Mouse (Mus musculus): ENCODE data around the gene Dhx36. TPM values are rescaled to one million over a fixed set of nuclear protein-coding genes. Genes with fewer than 3 reads are reported as not detected.

Gene Dhx36
- 38.6 and 39.8 TPM in 2 replicates for polyA plus RNA-seq (2014; fragmentation: Nextera tagmentation; extraction: Ambion mirVana)

GRCm38 (mm10) chr3:62506488-62507205, at the start of gene Dhx36:
Dhx36 (minus strand) TSS chr3:62507004.
- H3K4me1 ChIP-seq (ENCODE audit: insufficient read depth), result 0 out of 2 replicates have a peak, but pooled peaks cover 5% of the 10 kb centered on the region
- peaks cover 6% of the 10 kb centered on the region; the same call in 1 of the 2 replicates for H3K36me3 ChIP-seq (ENCODE audit: insufficient read depth)
- peak within 1 kb of the TSS; percentile 95 for H3K27ac ChIP-seq (ENCODE audit: low read depth)
- no peaks in the 10 kb centered on the region for H3K27me3 ChIP-seq (ENCODE audit: insufficient read depth, low read length)
- 0 out of 2 replicates have a peak, but pooled peaks have one; percentile 2 for TF ChIP-seq CTCF (IDR thresholded peaks at IDR 0.05; ENCODE audit: low read depth)
- peak; percentile 99 for DNase-seq
- peak; percentile 98 for ATAC-seq (ENCODE audit: insufficient read depth)
- peak within 1 kb of the TSS; percentile 82 for H3K4me3 ChIP-seq (ENCODE audit: low read depth, low read length)
- H3K9ac ChIP-seq, result peak within 1 kb of the TSS; percentile 94
- peak within 1 kb of the TSS; percentile 74 for H3K4me2 ChIP-seq
- H3K9me3 ChIP-seq (ENCODE audit: low read depth, low read length), result no peaks in the 10 kb centered on the region
- WGBS, result under 1% methylated on average over 66 of the region's 66 CpGs

- no peaks in the 10 kb centered on the region for H3K4me1 ChIP-seq (ENCODE audit: insufficient read depth)
- DNase-seq (no peak), ATAC-seq (ENCODE audit: insufficient read depth) (no peak)
- no peak overlapping the region for H3K4me2 ChIP-seq
- H3K36me3 ChIP-seq (ENCODE audit: insufficient read depth), result no peaks in the 10 kb centered on the region
- H3K9ac ChIP-seq, result no peak overlapping the region
- no peak overlapping the region for H3K4me3 ChIP-seq (ENCODE audit: low read depth, low read length)
- TF ChIP-seq CTCF (IDR thresholded peaks at IDR 0.05; ENCODE audit: low read depth), result no peak
- H3K9me3 ChIP-seq (ENCODE audit: low read depth, low read length), result no peaks in the 10 kb centered on the region
- no peak overlapping the region for H3K27ac ChIP-seq (ENCODE audit: low read depth)
- 59% methylated on average over 5 of the region's 5 CpGs for WGBS
- no peaks in the 10 kb centered on the region for H3K27me3 ChIP-seq (ENCODE audit: insufficient read depth, low read length)
Observed at GRCm38 (mm10) chr3:62527593-62527992, 20.8 kb upstream of the Dhx36 start.

GRCm38 (mm10) chr3:62527160-62527559, 20.4 kb upstream of the Dhx36 start:
- H3K4me2 ChIP-seq, result no peak overlapping the region

GRCm38 (mm10) chr3:62507206-62507647, 423 bp upstream of the Dhx36 start:
- DNase-seq (no peak), ATAC-seq (ENCODE audit: insufficient read depth) (peak; percentile 37; the same call in 1 of the 2 replicates)
- TF ChIP-seq CTCF (IDR thresholded peaks at IDR 0.05; ENCODE audit: low read depth), result no peak
- no peak overlapping the region for H3K9ac ChIP-seq
- 0 out of 2 replicates have a peak, but pooled peaks cover under 1% of the 10 kb centered on the region for H3K36me3 ChIP-seq (ENCODE audit: insufficient read depth)
- no peaks in the 10 kb centered on the region for H3K27me3 ChIP-seq (ENCODE audit: insufficient read depth, low read length)
- 0 out of 2 replicates have a peak, but pooled peaks cover 5% of the 10 kb centered on the region for H3K4me1 ChIP-seq (ENCODE audit: insufficient read depth)
- peak overlapping the region; percentile 74 for H3K4me2 ChIP-seq
- 42% methylated on average over 5 of the region's 5 CpGs for WGBS
- H3K27ac ChIP-seq (ENCODE audit: low read depth), result no peak overlapping the region
- peak overlapping the region; percentile 82 for H3K4me3 ChIP-seq (ENCODE audit: low read depth, low read length)
- H3K9me3 ChIP-seq (ENCODE audit: low read depth, low read length), result no peaks in the 10 kb centered on the region

More at GRCm38 (mm10) chr3:62527160-62527559, 20.4 kb upstream of the Dhx36 start:
- Histone ChIP-seq H3K4me1 (ENCODE audit: insufficient read depth) (no peaks in the 10 kb centered on the region), H3K27ac (ENCODE audit: low read depth) (no peak overlapping the region), H3K9ac (no peak overlapping the region), H3K9me3 (ENCODE audit: low read depth, low read length) (no peaks in the 10 kb centered on the region), H3K4me3 (ENCODE audit: low read depth, low read length) (no peak overlapping the region), H3K27me3 (ENCODE audit: insufficient read depth, low read length) (no peaks in the 10 kb centered on the region), H3K36me3 (ENCODE audit: insufficient read depth) (no peaks in the 10 kb centered on the region)
- peak; percentile 63 for DNase-seq
- no peak for ATAC-seq (ENCODE audit: insufficient read depth)
- whole genome bisulfite sequencing, result 30% methylated on average over 4 of the region's 4 CpGs
- TF ChIP-seq CTCF (IDR thresholded peaks at IDR 0.05; ENCODE audit: low read depth), result peak; percentile 56

- Histone ChIP-seq H3K9ac (peak overlapping the region; percentile 94), H3K36me3 (ENCODE audit: insufficient read depth) (peaks cover 17% of the 10 kb centered on the region), H3K4me1 (ENCODE audit: insufficient read depth) (0 out of 2 replicates have a peak, but pooled peaks cover 5% of the 10 kb centered on the region), H3K27me3 (ENCODE audit: insufficient read depth, low read length) (no peaks in the 10 kb centered on the region), H3K27ac (ENCODE audit: low read depth) (no peak overlapping the region), H3K4me2 (peak overlapping the region; percentile 74), H3K9me3 (ENCODE audit: low read depth, low read length) (no peaks in the 10 kb centered on the region), H3K4me3 (ENCODE audit: low read depth, low read length) (peak overlapping the region; percentile 82)
- TF ChIP-seq CTCF (IDR thresholded peaks at IDR 0.05; ENCODE audit: low read depth), result no peak
- 49% methylated on average over 5 of the region's 5 CpGs for WGBS
- ATAC-seq (ENCODE audit: insufficient read depth) (no peak), DNase-seq (no peak)
Observed at GRCm38 (mm10) chr3:62505166-62505900, 1.5 kb downstream of the Dhx36 start.

GRCm38 (mm10) chr3:62499327-62499726, 7.5 kb downstream of the Dhx36 start:
- no peaks in the 10 kb centered on the region for H3K4me1 ChIP-seq (ENCODE audit: insufficient read depth)
- no peak overlapping the region for H3K4me2 ChIP-seq
- no peak for TF ChIP-seq CTCF (IDR thresholded peaks at IDR 0.05; ENCODE audit: low read depth)
- 78% methylated on average over 4 of the region's 4 CpGs for WGBS
- peaks cover 59% of the 10 kb centered on the region for H3K36me3 ChIP-seq (ENCODE audit: insufficient read depth)
- DNase-seq (no peak), ATAC-seq (ENCODE audit: insufficient read depth) (no peak)
- H3K27me3 ChIP-seq (ENCODE audit: insufficient read depth, low read length), result no peaks in the 10 kb centered on the region
- no peak overlapping the region for H3K9ac ChIP-seq
- no peak overlapping the region for H3K27ac ChIP-seq (ENCODE audit: low read depth)
- H3K4me3 ChIP-seq (ENCODE audit: low read depth, low read length), result no peak overlapping the region
- no peaks in the 10 kb centered on the region for H3K9me3 ChIP-seq (ENCODE audit: low read depth, low read length)

GRCm38 (mm10) chr3:62492568-62492967, 14.2 kb downstream of the Dhx36 start:
- H3K9me3 ChIP-seq (ENCODE audit: low read depth, low read length), result no peaks in the 10 kb centered on the region
- no peaks in the 10 kb centered on the region for H3K4me1 ChIP-seq (ENCODE audit: insufficient read depth)
- no peak for DNase-seq
- no peak overlapping the region for H3K27ac ChIP-seq (ENCODE audit: low read depth)
- ATAC-seq (ENCODE audit: insufficient read depth), result no peak
- peaks cover 74% of the 10 kb centered on the region for H3K36me3 ChIP-seq (ENCODE audit: insufficient read depth)
- H3K9ac ChIP-seq, result no peak overlapping the region
- H3K4me2 ChIP-seq, result no peak overlapping the region
- H3K4me3 ChIP-seq (ENCODE audit: low read depth, low read length), result no peak overlapping the region
- no peaks in the 10 kb centered on the region for H3K27me3 ChIP-seq (ENCODE audit: insufficient read depth, low read length)
- no peak for TF ChIP-seq CTCF (IDR thresholded peaks at IDR 0.05; ENCODE audit: low read depth)
- WGBS, result 82% methylated on average over 6 of the region's 6 CpGs
